Mouse (Mus musculus): ENCODE data around the gene Aldh3b3. TPM values are rescaled to one million over a fixed set of nuclear protein-coding genes. Genes with fewer than 3 reads are reported as not detected.

The Aldh3b3 gene
- total and polyA plus RNA-seq, 3 experiments: not detected

GRCm38 (mm10) chr19:4014802-4015201 is 56.4 kb downstream of the Aldh3b3 start:
- TF ChIP-seq ZC3H11A (IDR thresholded peaks at IDR 0.05; ENCODE audit: low read depth, low read length) (no peak), RCOR1 (conservative IDR thresholded peaks at IDR 0.05; ENCODE audit: low read depth, low read length) (no peak), MAX (IDR thresholded peaks at IDR 0.05; ENCODE audit: low read length) (no peak), NRF1 (IDR thresholded peaks at IDR 0.05; ENCODE audit: low read depth, low read length) (no peak), POLR2AphosphoS2 (IDR thresholded peaks at IDR 0.05; ENCODE audit: low read depth, low read length) (no peak), CTCF (conservative IDR thresholded peaks at IDR 0.05 in 1 of 2, IDR thresholded peaks at IDR 0.05 in 1 of 2; ENCODE audit: low read depth in 2 of 2, low read length in 2 of 2) (no peak), EP300 (IDR thresholded peaks at IDR 0.05; ENCODE audit: low read length) (no peak), MXI1 (IDR thresholded peaks at IDR 0.05; ENCODE audit: low read depth, low read length) (no peak), SMC3 (IDR thresholded peaks at IDR 0.05; ENCODE audit: low read depth, low read length) (no peak), E2F4 (IDR thresholded peaks at IDR 0.05; ENCODE audit: insufficient replicate concordance, low read depth, low read length) (no peak), TBP (conservative IDR thresholded peaks at IDR 0.05; ENCODE audit: low read depth, low read length) (no peak), USF2 (conservative IDR thresholded peaks at IDR 0.05; ENCODE audit: low read depth, low read length) (no peak), MAZ (IDR thresholded peaks at IDR 0.05; ENCODE audit: low read depth, low read length) (no peak), MYC (IDR thresholded peaks at IDR 0.05; ENCODE audit: low read depth, low read length) (no peak), CHD1 (IDR thresholded peaks at IDR 0.05; ENCODE audit: low read depth, low read length) (no peak), TCF12 (IDR thresholded peaks at IDR 0.05; ENCODE audit: low read depth, low read length) (no peak), ZKSCAN1 (IDR thresholded peaks at IDR 0.05; ENCODE audit: borderline replicate concordance, low read depth, low read length) (no peak), JUN (IDR thresholded peaks at IDR 0.05; ENCODE audit: insufficient read depth, low read depth, low read length) (no peak), RAD21 (IDR thresholded peaks at IDR 0.05; ENCODE audit: low read depth, low read length) (no peak), CHD2 (IDR thresholded peaks at IDR 0.05; ENCODE audit: low read length) (no peak)
- Histone ChIP-seq H3K4me3 (replicated peaks in 1 of 3; ENCODE audit: low read depth in 2 of 3, low read length in 2 of 3, poor library complexity in 1 of 3) (no peak overlapping the region), H3K9me3 (replicated peaks; ENCODE audit: low read length) (no peaks in the 10 kb centered on the region), H3K79me2 (replicated peaks; ENCODE audit: control insufficient read depth, extremely low read depth, insufficient read depth, poor library complexity, severe bottlenecking) (peaks cover 8% of the 10 kb centered on the region; the same call in 1 of the 2 replicates), H3K9ac (ENCODE audit: insufficient read depth, low read depth) (no peak overlapping the region), H3K27ac (ENCODE audit: insufficient read depth, low read depth) (no peak overlapping the region), H3K36me3 (replicated peaks in 1 of 2; ENCODE audit: control insufficient read depth in 1 of 2, insufficient read depth in 1 of 2, low read length in 1 of 2) (peaks cover 8 to 15% of the 10 kb centered on the region in 2 experiments), H3K4me2 (ENCODE audit: insufficient read depth, low read depth, poor library complexity, severe bottlenecking) (no peak overlapping the region), H3K27me3 (replicated peaks) (peaks cover 2% of the 10 kb centered on the region), H3K4me1 (ENCODE audit: control insufficient read depth in 1 of 2, insufficient read depth in 2 of 2) (peaks cover 12 to 30% of the 10 kb centered on the region in 2 experiments)
- no peak for DNase-seq (ENCODE audit: extremely low read depth)
- in situ Hi-C loops (cut with MboI; ENCODE audit: low pct_ligation_motif_present, low pct_unique_long_range_greater_than_20kb, low sequenced_read_pairs) (loop anchor here (5.0 kb wide), 2 partner anchors 37 to 72 kb away; no protein-coding TSS in a partner anchor), dilution Hi-C loops (cut with MboI; ENCODE audit: extremely low pct_ligation_motif_present, extremely low pct_unique_long_range_greater_than_20kb, low sequenced_read_pairs) (no loop called here)

DNA sequence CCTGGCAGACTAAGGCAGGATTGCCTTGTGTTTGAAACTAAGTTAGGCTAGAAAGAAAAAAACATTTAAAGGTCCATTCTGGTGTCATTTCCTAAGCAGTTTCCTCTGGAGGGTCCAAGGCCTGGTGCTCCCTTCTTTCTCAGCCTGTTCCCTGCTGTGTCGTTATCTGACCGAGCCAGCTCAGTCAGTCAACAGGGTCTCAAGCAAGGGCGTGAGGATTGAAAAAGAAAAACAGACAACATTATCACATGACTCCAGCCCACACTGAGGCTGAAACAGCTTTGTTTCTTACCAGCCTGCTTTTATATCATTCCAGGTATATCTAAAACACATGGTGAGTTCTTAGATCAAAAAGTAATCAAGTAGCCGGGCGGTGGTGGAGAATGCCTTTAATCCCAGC is 57.2 kb downstream of the Aldh3b3 start:
- H3K27ac ChIP-seq (ENCODE audit: insufficient read depth, low read depth): no peak overlapping the region
- H3K4me1 ChIP-seq (ENCODE audit: control insufficient read depth in 1 of 2, insufficient read depth in 2 of 2): peaks cover 12 to 32% of the 10 kb centered on the region in 2 experiments
- in situ Hi-C loops (cut with MboI; ENCODE audit: low pct_ligation_motif_present, low pct_unique_long_range_greater_than_20kb, low sequenced_read_pairs) (loop anchor here (5.0 kb wide), 2 partner anchors 37 to 72 kb away; no protein-coding TSS in a partner anchor), dilution Hi-C loops (cut with MboI; ENCODE audit: extremely low pct_ligation_motif_present, extremely low pct_unique_long_range_greater_than_20kb, low sequenced_read_pairs) (no loop called here)
- no peak overlapping the region for H3K4me3 ChIP-seq (replicated peaks in 1 of 3; ENCODE audit: low read depth in 2 of 3, low read length in 2 of 3, poor library complexity in 1 of 3)
- no peak for DNase-seq (ENCODE audit: extremely low read depth)
- peaks cover 2% of the 10 kb centered on the region for H3K27me3 ChIP-seq (replicated peaks)
- H3K4me2 ChIP-seq (ENCODE audit: insufficient read depth, low read depth, poor library complexity, severe bottlenecking): no peak overlapping the region
- no peaks in the 10 kb centered on the region for H3K9me3 ChIP-seq (replicated peaks; ENCODE audit: low read length)
- TF ChIP-seq JUN (IDR thresholded peaks at IDR 0.05; ENCODE audit: insufficient read depth, low read depth, low read length) (no peak), BHLHE40 (IDR thresholded peaks at IDR 0.05; ENCODE audit: low read depth, low read length) (no peak), HCFC1 (IDR thresholded peaks at IDR 0.05; ENCODE audit: low read depth, low read length) (no peak), POLR2A (IDR thresholded peaks at IDR 0.05; ENCODE audit: low read depth, low read length) (no peak), UBTF (IDR thresholded peaks at IDR 0.05; ENCODE audit: low read depth, low read length) (no peak), ELF1 (IDR thresholded peaks at IDR 0.05; ENCODE audit: low read depth, low read length) (no peak), USF1 (IDR thresholded peaks at IDR 0.05; ENCODE audit: low read depth, low read length) (no peak), KAT2A (IDR thresholded peaks at IDR 0.05; ENCODE audit: insufficient replicate concordance, low read length) (no peak), MAZ (IDR thresholded peaks at IDR 0.05; ENCODE audit: low read depth, low read length) (no peak), NRF1 (IDR thresholded peaks at IDR 0.05; ENCODE audit: low read depth, low read length) (no peak)
- H3K9ac ChIP-seq (ENCODE audit: insufficient read depth, low read depth): no peak overlapping the region
- peaks cover 4 to 7% of the 10 kb centered on the region in 2 experiments for H3K36me3 ChIP-seq (replicated peaks in 1 of 2; ENCODE audit: control insufficient read depth in 1 of 2, insufficient read depth in 1 of 2, low read length in 1 of 2)
- peaks cover 8% of the 10 kb centered on the region; the same call in 1 of the 2 replicates for H3K79me2 ChIP-seq (replicated peaks; ENCODE audit: control insufficient read depth, extremely low read depth, insufficient read depth, poor library complexity, severe bottlenecking)
